Mouse (Mus musculus) thymus, postnatal 36 days (tissue): ENCODE results near the gene Ttll5.

Source experiments
- DNase-seq, 2 experiments: peaks; one replicate each; pipeline ENCODE4 v3.0.0; 2022; ENCODE audit warnings: mixed read lengths in 2 of 2

The Ttll5 gene

GRCm38 (mm10) chr12:86105546-86105945, 281.1 kb downstream of the Ttll5 start:
- DNase-seq = no peak

DNA sequence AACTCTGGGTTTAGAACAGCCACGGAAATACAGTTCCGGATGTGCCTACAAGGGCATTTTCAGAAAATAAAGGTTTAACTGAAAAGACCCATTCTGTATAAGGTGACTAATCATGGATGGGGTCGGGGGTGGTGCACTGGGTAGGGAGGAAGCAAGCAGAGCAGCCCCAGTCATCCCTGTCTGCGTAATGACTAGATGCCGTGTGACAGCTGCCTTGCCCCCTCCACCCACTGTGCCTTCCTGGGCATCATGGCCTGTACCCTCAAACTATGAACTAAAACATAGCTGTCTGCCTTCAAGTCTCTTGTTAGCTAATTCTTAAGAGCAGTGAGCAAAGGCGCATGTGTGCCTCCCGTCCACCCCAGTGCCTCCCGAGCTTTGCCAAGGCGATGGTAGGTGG, 281.6 kb downstream of the Ttll5 start:
- no peak for DNase-seq

DNA sequence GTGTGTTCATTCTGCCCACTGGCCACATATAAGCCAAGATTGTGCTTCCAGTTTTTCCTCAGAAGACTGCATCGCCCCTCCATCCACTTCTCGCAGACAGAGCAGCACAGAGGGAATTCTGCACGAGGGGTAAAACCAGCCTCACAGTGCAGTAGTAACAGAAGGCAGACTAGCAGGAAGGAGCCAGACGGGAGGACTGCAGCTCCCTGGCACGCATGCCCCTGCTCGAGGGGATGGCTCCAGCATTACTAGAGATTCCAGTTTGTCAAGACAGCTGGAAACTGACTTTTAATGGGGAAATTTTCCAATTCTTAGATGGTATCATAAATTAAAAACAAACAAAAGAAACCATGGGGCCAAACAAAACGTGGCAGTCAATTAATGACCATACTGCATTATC, 283.2 kb downstream of the Ttll5 start:
- no peak for DNase-seq

DNA sequence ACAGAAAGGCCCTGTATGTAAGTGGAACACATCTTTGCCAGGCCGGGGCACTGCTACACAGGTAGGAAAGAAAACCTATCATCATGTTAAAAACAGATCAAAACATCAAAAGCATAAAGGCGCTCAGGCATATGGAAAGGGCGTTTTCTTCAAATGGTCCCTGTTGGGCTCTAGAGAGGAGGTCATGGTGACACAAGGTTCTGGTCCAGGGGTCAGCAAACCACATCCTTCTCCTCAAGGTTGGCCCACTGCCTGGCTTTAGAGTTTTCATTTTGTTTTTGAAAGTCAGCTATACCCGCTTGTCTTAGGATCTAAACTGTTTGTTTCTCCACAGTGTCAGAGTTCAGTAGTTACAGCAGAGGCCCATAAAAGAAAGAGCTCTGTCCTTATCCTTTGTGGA, 285.1 kb downstream of the Ttll5 start:
- no peak for DNase-seq

DNA sequence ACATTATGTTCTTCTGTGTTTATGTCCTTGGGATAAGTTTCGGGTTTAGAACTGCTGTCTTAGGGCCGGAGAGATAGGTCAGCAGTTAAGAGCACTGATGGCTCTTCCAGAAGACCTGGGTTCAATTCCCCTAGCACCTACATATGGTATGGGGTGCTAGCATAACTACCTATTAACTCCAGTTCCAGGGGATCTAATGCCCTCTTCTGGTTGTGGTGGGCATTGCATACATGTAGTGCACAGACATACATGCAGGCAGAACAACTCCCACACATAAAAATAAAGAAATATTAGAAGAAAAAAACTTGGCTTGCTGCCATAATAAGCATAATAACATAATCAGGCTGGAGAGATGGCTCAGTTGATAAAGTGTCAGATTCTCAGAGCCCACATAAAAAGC, 286.2 kb downstream of the Ttll5 start:
- peak; percentile 20 for DNase-seq
